Mouse (Mus musculus): ENCODE measurements around the gene Prkab1. TPM values are rescaled to one million over a fixed set of nuclear protein-coding genes. Genes with fewer than 3 reads are reported as not detected.

Prkab1 gene
- polyA plus RNA-seq, 1 experiment from 2014 or later: 49.1 TPM

Other genes starting within 250 kb of the Prkab1 start
- 17.0 and 19.1 TPM in 2 replicates for gene Cit, start 179.2 kb downstream of the Prkab1 start, polyA plus RNA-seq (2014; fragmentation: Nextera tagmentation; extraction: Ambion mirVana)
- gene Tmem233, start 58.7 kb upstream of the Prkab1 start, polyA plus RNA-seq (2014; fragmentation: Nextera tagmentation; extraction: Ambion mirVana): not detected in 2 replicates

Measured in midbrain, embryonic 14.5 days (tissue).